Mouse (Mus musculus) spleen, postnatal 0 days (tissue): ENCODE data around the gene Tmem14c. TPM values are rescaled to one million over a fixed set of nuclear protein-coding genes. Genes with fewer than 3 reads are reported as not detected.

Source experiments
- polyA plus RNA-seq: library from polyadenylated mRNA; unstranded; fragments of >200 nt; fragmentation: Nextera tagmentation; extraction: Ambion mirVana; gene quantifications from 2 replicates; pipeline ENCODE4 v1.2.1, GENCODE M21; 2015

Tmem14c gene
- 826 and 983 TPM in 2 replicates for polyA plus RNA-seq

GRCm38 (mm10) chr13:41015829-41016634, at the start of gene Tmem14c:
Gene Tmem14c (plus strand): TSS chr13:41016292.

GRCm38 (mm10) chr13:41000926-41001639, 15.0 kb upstream of the Tmem14c start, which contains the start of gene Pak1ip1:
Gene Pak1ip1 (plus strand): TSS chr13:41001023.

Other genes starting within 250 kb of the Tmem14c start
- gene Gcnt2, start 156.5 kb upstream of the Tmem14c start, polyA plus RNA-seq = 7.3 and 8.2 TPM in 2 replicates
- 73.1 and 80.8 TPM in 2 replicates for gene Pak1ip1, start 15.3 kb upstream of the Tmem14c start, polyA plus RNA-seq
- gene Mak, start 63.4 kb downstream of the Tmem14c start, polyA plus RNA-seq = 0.04 and 0.08 TPM in 2 replicates
- not detected in 2 replicates for gene Gcm2, start 94.7 kb downstream of the Tmem14c start, polyA plus RNA-seq
- not detected in 2 replicates for gene Sycp2l, start 98.0 kb downstream of the Tmem14c start, polyA plus RNA-seq
- 0.21 and 0.31 TPM in 2 replicates for gene Elovl2, start 204.1 kb downstream of the Tmem14c start, polyA plus RNA-seq
- gene Smim13, start 233.6 kb downstream of the Tmem14c start, polyA plus RNA-seq = 6.7 and 6.9 TPM in 2 replicates